Mouse (Mus musculus) testis, postnatal 10 days (tissue): ENCODE measurements at regions not wholly inside any gene's neighbourhood (a gene's known extent, or its start where the extent isn't known, plus 50 kb on each side); places are given as distances from the start of the nearest gene placed in this dataset.
A peak's percentile ranks its signal among the peaks of the same experiment; 100 is the strongest.

ENCODE experiments used
- DNase-seq: peaks from one replicate; pipeline ENCODE4 v3.0.0; 2021; ENCODE audit warnings: low spot score

DNA sequence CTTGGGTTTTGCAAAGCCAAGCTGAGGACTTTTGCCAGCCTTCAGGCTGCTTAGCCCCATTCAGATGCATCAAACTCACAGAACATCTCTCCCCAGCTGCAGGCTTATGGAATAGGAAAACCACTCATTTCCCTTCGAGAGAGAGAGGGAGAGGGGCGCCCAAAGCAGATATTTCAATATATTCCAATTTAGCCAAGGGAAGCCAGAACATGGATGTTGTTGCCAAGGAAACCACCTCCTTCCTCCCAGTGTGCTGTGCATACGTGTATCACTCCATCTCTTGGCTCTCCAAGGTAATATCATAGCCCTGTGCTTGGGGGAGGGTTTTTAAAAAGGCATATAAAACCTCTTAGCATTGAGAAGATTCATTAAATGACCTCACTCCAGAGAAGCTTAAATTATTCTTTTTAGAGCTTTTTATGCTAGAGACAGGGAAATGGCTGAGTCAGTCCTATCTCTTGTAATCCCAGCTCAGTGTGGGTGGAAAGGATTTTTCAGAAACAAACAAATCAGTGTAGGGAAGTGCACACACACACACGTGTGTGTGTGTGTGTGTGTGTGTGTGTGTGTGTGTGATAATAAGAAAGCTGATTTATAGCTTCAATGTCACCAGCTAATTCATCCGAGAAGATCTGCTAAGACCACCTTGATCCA lies 245.1 kb downstream of the Rps24 start:
- DNase-seq: no peak

GRCm38 (mm10) chr14:24733326-24733725 lies 246.4 kb downstream of the Rps24 start:
- DNase-seq: no peak

- no peak for DNase-seq
Observed at GRCm38 (mm10) chr14:24738869-24739268, 251.9 kb downstream of the Rps24 start.

GRCm38 (mm10) chr14:24744451-24744850 lies 257.5 kb downstream of the Rps24 start:
- no peak for DNase-seq

DNA sequence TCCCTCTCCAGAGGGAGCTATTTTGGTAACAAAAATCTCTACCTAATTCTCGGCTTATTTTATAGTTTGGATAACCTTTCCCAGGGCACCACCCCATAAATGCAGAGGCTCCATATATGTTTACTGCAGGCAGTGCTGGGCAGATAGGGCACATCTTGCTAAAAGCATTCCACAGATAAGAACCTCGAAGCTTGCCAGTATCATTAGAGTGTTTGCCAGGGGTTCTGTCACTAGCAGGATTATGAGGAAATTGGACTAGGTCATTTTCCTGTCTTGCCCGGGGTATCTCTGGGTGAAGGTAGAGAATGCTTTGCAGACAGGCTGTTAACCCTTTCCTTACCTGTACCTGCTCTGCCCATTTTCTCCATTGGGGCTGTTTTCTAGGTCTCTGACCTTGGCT lies 258.8 kb downstream of the Rps24 start:
- no peak for DNase-seq

GRCm38 (mm10) chr14:24747471-24747795 lies 260.5 kb downstream of the Rps24 start:
- no peak for DNase-seq

DNA sequence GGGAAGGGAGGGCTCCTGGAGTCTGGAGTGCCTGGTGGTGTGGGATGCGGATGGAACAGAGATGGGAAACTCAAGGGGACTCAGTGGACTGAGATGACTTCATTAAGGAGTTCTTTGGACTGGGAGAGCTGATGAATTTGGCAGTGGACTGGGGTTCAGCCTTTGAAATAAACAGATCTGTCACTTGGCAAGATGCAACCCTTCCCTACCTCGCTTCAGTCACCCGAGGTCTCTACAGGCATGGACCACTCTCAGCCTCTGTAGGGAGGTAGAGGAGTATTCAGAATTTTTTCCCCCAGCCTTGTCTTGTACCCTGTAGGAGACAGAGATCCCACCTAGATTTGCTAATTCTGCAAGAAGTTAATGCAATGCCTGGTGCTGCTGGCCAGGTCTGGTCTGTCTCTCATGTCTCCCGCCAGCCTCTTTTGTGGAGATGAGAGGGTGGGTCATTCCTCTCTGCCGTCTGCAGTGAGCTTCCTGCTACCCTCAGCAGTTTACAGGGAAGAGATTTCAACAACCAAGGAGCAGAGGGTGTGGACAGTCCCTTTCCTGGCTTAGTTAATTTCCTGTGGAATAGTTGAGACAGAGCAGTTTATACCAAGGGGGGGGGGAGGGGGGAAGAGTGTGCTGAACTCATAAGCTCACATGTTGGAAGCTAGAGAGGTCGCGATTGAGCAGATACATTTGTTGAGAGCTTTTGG lies 261.0 kb downstream of the Rps24 start:
- DNase-seq: no peak

DNA sequence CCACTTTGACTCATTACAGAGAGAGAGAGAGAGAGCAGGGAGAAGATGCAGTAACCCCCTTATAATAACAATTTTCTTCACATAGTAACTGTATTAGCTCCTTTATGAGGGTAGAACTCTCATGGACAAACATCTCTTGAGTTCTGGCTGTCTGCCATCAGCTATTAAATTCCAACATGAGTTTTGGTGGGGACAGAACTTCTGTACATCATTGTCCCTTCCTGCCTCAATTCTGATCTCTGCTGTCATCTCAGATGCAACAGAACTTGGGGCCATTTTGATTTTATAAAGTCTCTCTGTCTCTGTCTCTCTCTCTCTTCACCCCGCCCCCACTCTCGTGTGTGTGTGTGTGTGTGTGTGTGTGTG lies 261.6 kb downstream of the Rps24 start:
- no peak for DNase-seq

- no peak for DNase-seq
Observed at GRCm38 (mm10) chr14:24749313-24749712, 262.4 kb downstream of the Rps24 start.

- no peak for DNase-seq
Observed at GRCm38 (mm10) chr14:24751227-24751626, 264.3 kb downstream of the Rps24 start.

DNA sequence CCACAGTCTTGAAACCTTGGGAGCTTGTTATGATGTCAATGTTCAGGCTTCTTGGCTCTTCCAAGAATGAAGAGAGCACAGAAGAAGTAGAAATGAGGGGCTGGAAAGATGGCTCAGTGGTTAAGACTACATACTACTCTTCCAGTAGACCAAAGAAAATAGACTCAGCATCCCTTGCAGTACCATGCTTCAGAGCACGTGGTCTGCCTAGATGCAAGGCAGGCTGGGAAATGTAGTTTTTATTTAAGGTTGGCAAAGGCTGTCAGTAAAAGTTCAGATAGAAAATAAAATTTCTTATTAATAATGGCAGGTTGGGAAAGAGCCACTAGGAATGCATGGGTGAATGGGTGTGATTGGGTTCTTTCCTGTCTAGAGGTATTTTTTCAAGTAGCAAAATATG lies 267.8 kb downstream of the Rps24 start:
- no peak for DNase-seq

- no peak for DNase-seq
Observed at GRCm38 (mm10) chr14:24755426-24756117, 268.6 kb downstream of the Rps24 start.

DNA sequence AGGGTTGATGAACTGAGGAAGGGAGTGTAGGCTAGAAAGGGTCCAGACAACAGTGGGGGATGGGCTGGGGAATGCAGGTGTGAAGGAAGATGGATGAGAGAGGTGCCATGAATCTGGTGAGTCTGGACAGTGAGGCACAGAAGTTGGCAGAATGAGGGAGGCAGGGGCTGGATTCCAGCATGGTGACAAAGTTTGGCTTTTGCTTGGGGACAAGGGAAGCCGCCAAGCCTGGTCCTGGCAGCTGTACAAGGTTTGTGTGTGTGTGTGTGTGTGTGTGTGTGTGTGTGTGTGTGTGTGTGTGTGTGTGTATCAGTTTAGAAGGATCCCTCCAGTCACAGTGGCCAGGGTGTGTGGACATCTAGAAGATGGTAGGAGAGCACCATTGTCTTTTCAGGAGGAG lies 270.4 kb downstream of the Rps24 start:
- DNase-seq: no peak

DNA sequence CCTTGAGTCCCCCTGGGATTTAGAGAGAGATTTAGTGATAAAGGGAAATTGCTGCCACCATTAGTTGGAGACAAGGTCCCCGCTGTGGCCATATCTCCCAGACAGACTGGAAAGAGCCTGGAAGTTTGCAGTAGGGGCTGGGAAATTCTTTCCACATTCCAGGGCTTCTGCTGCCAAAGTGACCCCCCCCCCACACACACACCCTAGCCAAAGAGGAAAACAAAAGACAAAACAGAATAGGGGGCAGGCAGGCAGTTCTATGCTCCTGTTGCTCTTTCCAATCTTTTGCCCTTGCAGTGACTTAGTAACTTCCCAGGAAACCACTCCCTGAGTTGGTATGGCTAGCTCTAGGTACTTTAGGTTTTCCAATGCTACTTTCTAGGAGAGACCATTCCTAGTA lies 270.9 kb downstream of the Rps24 start:
- DNase-seq: no peak

GRCm38 (mm10) chr14:24760926-24761325 lies 274.0 kb downstream of the Rps24 start:
- no peak for DNase-seq

GRCm38 (mm10) chr14:24762468-24763274 lies 275.7 kb downstream of the Rps24 start:
- DNase-seq: peak; percentile 46

DNA sequence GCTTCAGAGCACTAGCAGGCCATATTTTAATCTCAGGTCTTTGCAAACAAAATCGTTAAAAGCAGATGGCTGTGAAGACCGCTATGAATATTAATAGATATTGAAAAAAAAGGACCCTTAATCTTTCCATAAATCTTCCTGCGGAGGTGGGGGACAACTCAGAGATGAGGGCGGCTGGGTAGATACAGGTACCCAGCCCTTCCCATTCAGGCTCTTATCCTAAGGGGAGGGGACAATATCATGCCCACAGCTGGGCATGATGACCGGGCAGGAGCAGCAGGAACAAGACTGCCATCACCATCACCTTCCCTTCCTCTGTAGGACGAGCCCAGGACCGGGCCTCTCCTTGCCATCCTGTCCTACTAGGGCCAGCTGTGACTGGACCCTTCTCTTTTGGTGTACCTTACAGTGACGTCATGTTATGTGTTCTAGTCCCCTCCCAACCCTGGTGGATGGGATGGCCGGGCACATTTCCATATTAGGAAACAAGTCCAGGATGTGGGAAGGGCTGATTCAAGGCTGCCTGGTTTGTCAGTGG lies 276.4 kb downstream of the Rps24 start:
- peak; percentile 28 for DNase-seq

GRCm38 (mm10) chr14:24763845-24764244 lies 276.9 kb downstream of the Rps24 start:
- DNase-seq: no peak

DNA sequence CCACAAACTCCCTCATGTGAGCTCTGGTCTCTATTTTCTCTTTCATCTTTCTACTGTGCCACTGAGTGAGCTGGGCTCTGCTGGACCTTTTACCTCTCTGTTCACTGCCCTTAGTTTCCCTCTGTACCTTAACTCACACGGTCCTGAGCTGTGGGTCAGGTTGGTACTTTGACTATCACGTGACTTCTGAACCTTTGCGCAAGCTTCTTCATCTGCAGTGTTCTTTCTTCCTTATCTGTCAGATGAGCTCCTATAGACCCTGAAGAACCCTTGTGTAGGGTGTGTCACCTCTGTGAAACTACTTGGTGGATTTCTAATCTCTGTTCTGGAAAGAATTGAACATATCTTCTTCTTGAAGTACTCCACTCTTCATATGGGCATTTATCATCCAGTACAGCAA lies 279.3 kb downstream of the Rps24 start:
- no peak for DNase-seq

DNA sequence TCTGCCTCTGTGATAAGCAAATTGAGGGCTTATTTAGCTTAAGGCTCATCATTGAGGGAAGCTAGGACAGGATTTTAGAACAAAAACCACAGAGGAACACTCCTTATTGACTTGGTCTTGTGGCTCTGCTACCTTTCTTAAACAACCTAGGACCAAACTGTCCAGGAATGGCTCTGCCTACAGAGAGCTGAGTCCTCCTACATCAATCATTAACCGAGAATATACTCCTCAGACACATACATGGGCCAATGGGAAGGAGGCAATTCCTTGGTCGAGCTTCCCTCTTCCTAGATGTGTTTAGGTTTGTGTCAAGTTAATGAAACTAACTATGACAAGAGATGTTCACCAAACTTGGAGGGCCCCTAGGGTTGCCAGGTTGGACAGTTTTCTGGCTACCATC lies 279.8 kb downstream of the Rps24 start:
- DNase-seq: no peak

GRCm38 (mm10) chr14:24767316-24767715 lies 280.4 kb downstream of the Rps24 start:
- no peak for DNase-seq

- no peak for DNase-seq
Observed at GRCm38 (mm10) chr14:24767964-24768363, 281.0 kb downstream of the Rps24 start.
